Mouse (Mus musculus) midbrain, postnatal 0 days (tissue): ENCODE data around the gene Tjp3. TPM values are rescaled to one million over a fixed set of nuclear protein-coding genes. Genes with fewer than 3 reads are reported as not detected.

Source experiments
- ATAC-seq: fragments of 200-750 bp; cut with Nextera tagmentation; 2 replicates; pipeline ENCODE4 v1.8.0; 2017; ENCODE audit warnings: moderate number of reproducible peaks, mild to moderate bottlenecking, moderate TSS enrichment, moderate library complexity; ENCODE audit not compliant: low FRiP score
- DNase-seq: peaks from one replicate; pipeline ENCODE4 v3.0.0-alpha.2; 2015; ENCODE audit warnings: low spot score
- H3K27ac ChIP-seq: fragments of 300-500 bp; sonication (generic); 2 replicates; pipeline ENCODE4 v1.5.1; 2014; ENCODE audit warnings: low read depth, mild to moderate bottlenecking, low read length, mixed read lengths
- H3K27me3 ChIP-seq: fragments of 300-500 bp; sonication (generic); 2 replicates; pipeline ENCODE4 v1.6.1; 2014; ENCODE audit warnings: low read length, control low read depth, mixed read lengths; ENCODE audit not compliant: insufficient read depth
- H3K36me3 ChIP-seq: fragments of 300-500 bp; sonication (generic); 2 replicates; pipeline ENCODE4 v1.6.1; 2014; ENCODE audit warnings: low read length, control low read depth, mixed read lengths; ENCODE audit not compliant: insufficient read depth
- H3K4me1 ChIP-seq: fragments of 300-500 bp; sonication (generic); 2 replicates; pipeline ENCODE4 v1.6.1; 2014; ENCODE audit warnings: mild to moderate bottlenecking, control low read depth, antibody characterized with exemption, low read length, mixed read lengths; ENCODE audit not compliant: insufficient read depth
- H3K4me2 ChIP-seq: fragments of 300-500 bp; sonication (generic); 2 replicates; pipeline ENCODE4 v1.6.1; 2014; ENCODE audit warnings: low read depth, mild to moderate bottlenecking, low read length, mixed read lengths; ENCODE audit not compliant: poor library complexity, severe bottlenecking
- H3K4me3 ChIP-seq: fragments of 300-500 bp; sonication (generic); 2 replicates; pipeline ENCODE4 v1.5.1; 2014; ENCODE audit warnings: low read depth, mild to moderate bottlenecking, low read length, moderate library complexity
- H3K9ac ChIP-seq: fragments of 300-500 bp; sonication (generic); replicated peaks from 2 replicates; pipeline ENCODE4 v1.6.1; 2014; ENCODE audit warnings: mild to moderate bottlenecking, low read length, moderate library complexity, mixed read lengths; ENCODE audit not compliant: poor library complexity, severe bottlenecking
- H3K9me3 ChIP-seq: fragments of 300-500 bp; sonication (generic); 2 replicates; pipeline ENCODE4 v1.6.1; 2016; ENCODE audit warnings: low read length, control low read depth
- CTCF ChIP-seq: IDR thresholded peaks from 2 replicates; pipeline ENCODE4 v1.5.1; 2016; ENCODE audit warnings: antibody characterized with exemption, mild to moderate bottlenecking
- WGBS: fragments of 180-500 bp; shearing (Covaris S2); extraction: QIAGEN DNeasy Blood & Tissue Kit; methylation state at CpG from one replicate; pipeline ENCODE4 v1.1.7; 2014; 5-methylcytosine and 5-hydroxymethylcytosine counted together
- polyA plus RNA-seq: library from polyadenylated mRNA; unstranded; fragments of >200 nt; fragmentation: Nextera tagmentation; extraction: Ambion mirVana; gene quantifications from 2 replicates; pipeline ENCODE4 v1.2.1, GENCODE M21; 2015
- total RNA-seq: library from RNA; depleted of rRNA; stranded (reverse); fragments of >200 nt; gene quantifications from 2 replicates; pipeline ENCODE4 v1.2.3, GENCODE M21; 2014

The Tjp3 gene
- total and polyA plus RNA-seq, 2 experiments from 2014 or later: 6.3 to 9.2 TPM

DNA sequence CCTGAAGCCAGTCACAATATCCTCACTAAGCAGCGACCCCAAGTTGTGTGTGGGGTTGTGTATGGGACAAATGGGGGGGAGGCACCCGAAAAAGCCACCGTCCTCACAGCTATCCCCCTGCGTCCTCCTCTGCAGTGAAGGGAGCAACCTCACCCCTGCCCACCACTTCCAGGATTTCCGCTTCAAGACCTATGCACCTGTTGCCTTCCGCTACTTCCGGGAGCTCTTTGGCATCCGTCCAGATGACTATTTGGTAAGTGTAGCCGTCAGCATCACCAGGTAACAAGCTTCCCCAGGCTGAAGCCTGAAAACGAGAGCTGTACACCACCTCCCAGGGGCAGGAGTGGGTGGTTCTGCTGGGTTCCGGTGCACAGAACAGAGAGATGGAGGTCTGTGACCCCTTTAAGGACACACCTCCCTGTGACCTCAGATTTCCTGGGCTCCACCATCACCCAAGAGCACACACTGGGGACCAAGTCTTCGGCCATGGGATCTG lies 14.8 kb upstream of the Tjp3 start:
- ATAC-seq (no peak), DNase-seq (no peak)
- H3K9me3 ChIP-seq: no peaks in the 10 kb centered on the region
- H3K4me3 ChIP-seq: no peak overlapping the region
- H3K4me1 ChIP-seq: no peaks in the 10 kb centered on the region
- TF ChIP-seq CTCF: no peak
- no peak overlapping the region for H3K4me2 ChIP-seq
- no peaks in the 10 kb centered on the region for H3K27me3 ChIP-seq
- WGBS: 94% methylated on average over 12 of the region's 12 CpGs
- no peak overlapping the region for H3K9ac ChIP-seq
- peaks cover 50% of the 10 kb centered on the region for H3K36me3 ChIP-seq
- H3K27ac ChIP-seq: no peak overlapping the region

DNA sequence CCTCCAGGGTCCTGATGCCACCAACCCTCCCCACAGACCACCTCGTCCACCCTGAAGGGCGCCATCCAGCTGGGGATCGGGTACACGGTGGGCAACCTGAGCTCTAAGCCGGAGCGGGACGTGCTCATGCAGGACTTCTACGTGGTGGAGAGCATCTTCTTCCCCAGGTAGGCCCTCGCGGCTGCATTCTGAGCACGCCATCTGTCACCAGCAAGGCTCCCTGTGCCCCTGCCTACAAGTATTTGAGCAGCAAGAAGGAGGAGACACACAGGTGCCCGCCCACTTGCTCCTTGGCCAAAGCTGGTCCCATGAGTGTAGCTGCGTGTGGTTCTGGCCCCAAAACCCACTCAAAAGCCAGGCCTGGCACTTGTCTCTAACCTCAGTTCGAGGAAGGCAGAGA lies 14.3 kb upstream of the Tjp3 start:
- Histone ChIP-seq H3K9me3 (no peaks in the 10 kb centered on the region), H3K27ac (no peak overlapping the region), H3K4me2 (no peak overlapping the region), H3K4me3 (no peak overlapping the region), H3K36me3 (peaks cover 44% of the 10 kb centered on the region), H3K27me3 (no peaks in the 10 kb centered on the region), H3K9ac (no peak overlapping the region), H3K4me1 (no peaks in the 10 kb centered on the region)
- WGBS: 94% methylated on average over 14 of the region's 14 CpGs
- DNase-seq: no peak
- ATAC-seq: no peak
- no peak for TF ChIP-seq CTCF

DNA sequence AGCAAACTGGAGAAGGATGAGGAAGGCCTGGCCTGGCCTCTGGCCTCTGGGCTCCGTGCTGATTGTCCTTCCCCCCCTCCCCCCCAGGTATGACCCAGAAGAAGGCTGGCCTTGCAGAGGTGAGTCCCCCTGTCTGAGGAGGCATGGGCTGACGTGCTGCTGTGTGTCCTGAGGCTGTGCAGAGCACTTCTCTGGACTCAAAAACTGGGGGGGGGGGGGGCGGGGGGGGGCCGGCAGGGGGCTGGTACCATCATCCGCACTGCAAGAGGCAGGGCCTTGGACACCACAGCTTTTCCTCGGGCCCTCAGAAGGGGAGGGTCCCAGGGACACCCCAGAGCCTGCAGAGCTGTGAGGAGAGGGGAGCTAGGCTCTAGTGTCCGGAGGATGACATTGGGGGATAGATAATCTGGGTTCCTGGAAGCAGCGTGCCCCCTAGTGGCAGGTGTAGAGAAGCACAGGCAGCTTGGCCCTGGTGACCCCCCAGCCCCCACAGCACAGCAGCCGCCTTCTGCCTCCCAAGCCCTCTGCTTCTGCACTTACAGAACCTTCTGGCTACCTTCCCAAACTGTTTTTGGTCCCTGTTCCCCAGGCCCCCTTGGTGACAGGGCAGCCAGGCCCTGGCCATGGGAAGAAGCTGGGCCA lies 13.3 kb upstream of the Tjp3 start:
- H3K4me2 ChIP-seq: no peak overlapping the region
- ATAC-seq (no peak), DNase-seq (peak; percentile 38)

DNA sequence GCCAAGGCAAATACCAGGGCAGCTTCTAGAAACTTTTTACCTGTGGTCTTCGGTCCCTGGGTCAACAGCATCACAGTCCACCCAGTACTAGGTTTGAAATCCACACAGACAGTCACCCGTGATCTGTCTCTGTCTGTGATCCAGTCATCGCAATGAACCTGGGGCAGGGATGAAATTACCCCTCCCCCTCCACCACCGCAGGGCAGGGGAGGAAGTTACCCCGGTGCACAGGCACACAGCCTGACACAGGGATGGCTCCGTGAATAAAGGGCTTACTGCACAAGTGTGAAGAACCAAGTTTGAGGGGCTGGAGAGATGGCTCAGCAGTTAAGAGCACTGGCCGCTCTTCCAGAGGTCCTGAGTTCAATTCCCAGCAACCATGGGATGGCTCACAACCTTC lies 12.4 kb upstream of the Tjp3 start:
- no peak overlapping the region for H3K4me3 ChIP-seq
- TF ChIP-seq CTCF: no peak

More for the DNA sequence above, 13.3 kb upstream of the Tjp3 start:
- WGBS: 20% methylated on average over 7 of the region's 9 CpGs
- Histone ChIP-seq H3K4me1 (no peaks in the 10 kb centered on the region), H3K36me3 (peaks cover 35% of the 10 kb centered on the region), H3K27ac (no peak overlapping the region), H3K9me3 (no peaks in the 10 kb centered on the region), H3K9ac (no peak overlapping the region), H3K4me3 (no peak overlapping the region), H3K27me3 (no peaks in the 10 kb centered on the region)
- peak; percentile 72 for TF ChIP-seq CTCF

DNA sequence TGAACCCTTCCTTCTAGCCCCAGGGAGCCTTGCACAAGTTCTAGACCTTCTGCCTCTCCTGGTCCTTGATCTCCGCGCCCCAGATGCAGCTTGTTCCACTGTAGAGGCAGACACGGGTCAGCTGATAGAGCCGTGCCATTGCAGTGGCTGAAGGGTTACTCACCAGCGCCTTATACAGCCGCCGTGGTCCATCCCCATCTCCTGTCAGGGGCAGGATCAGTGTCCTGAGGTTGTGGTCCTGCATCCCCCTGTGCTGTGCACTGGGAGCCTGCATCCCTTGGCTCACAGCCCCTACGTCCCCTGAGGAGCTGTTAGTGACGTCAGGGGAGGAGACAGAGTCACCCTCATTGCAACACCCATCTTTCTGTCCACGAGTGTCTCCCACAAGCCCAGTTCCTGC lies 11.9 kb upstream of the Tjp3 start:
- Histone ChIP-seq H3K9ac (no peak overlapping the region), H3K27ac (no peak overlapping the region), H3K9me3 (no peaks in the 10 kb centered on the region), H3K4me2 (no peak overlapping the region), H3K36me3 (peaks cover 22% of the 10 kb centered on the region), H3K4me3 (no peak overlapping the region), H3K4me1 (no peaks in the 10 kb centered on the region), H3K27me3 (no peaks in the 10 kb centered on the region)
- WGBS: 77% methylated on average over 10 of the region's 10 CpGs
- no peak for TF ChIP-seq CTCF
- ATAC-seq (no peak), DNase-seq (no peak)

More for the DNA sequence above, 12.4 kb upstream of the Tjp3 start:
- ATAC-seq (no peak), DNase-seq (no peak)
- Histone ChIP-seq H3K27me3 (no peaks in the 10 kb centered on the region), H3K9me3 (no peaks in the 10 kb centered on the region), H3K36me3 (peaks cover 26% of the 10 kb centered on the region), H3K9ac (no peak overlapping the region), H3K27ac (no peak overlapping the region), H3K4me1 (no peaks in the 10 kb centered on the region), H3K4me2 (no peak overlapping the region)
- WGBS: 84% methylated on average over 7 of the region's 7 CpGs

DNA sequence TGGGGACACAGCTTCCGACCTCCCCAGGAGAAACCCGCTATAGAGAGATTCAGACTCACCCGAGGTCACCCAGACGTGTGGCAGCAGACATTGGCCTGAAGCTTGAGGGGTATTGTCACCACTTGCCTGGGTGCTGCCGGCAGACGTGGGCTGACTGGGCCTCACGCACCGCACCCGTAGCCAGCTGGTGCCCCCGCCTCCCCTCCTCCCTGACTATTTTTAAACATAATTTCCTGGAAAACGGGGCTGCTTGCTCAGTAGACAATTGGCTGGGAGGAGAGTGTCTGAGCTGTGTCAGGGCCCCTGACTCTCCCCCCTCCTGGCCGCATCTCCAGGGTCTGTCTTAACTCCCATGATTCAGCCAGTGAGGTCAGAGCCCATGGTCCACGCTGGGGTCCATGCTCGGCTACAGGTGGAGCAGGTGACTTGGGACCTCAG lies 11.4 kb upstream of the Tjp3 start:
- H3K4me2 ChIP-seq: no peak overlapping the region
- H3K4me1 ChIP-seq: no peaks in the 10 kb centered on the region
- H3K27me3 ChIP-seq: no peaks in the 10 kb centered on the region
- no peak for TF ChIP-seq CTCF
- no peaks in the 10 kb centered on the region for H3K9me3 ChIP-seq
- H3K36me3 ChIP-seq: peaks cover 18% of the 10 kb centered on the region
- WGBS: 77% methylated on average over 14 of the region's 14 CpGs
- 0 out of 2 replicates have a peak overlapping the region, but pooled peaks have one; percentile 13 for H3K9ac ChIP-seq
- H3K27ac ChIP-seq: no peak overlapping the region
- DNase-seq: no peak
- ATAC-seq: no peak
- no peak overlapping the region for H3K4me3 ChIP-seq
